Mouse (Mus musculus) brain, embryonic 14.5 days (tissue): ENCODE measurements around the gene Jund. TPM values are rescaled to one million over a fixed set of nuclear protein-coding genes. Genes with fewer than 3 reads are reported as not detected.

Experiments used
- DNase-seq: peaks from one replicate; pipeline ENCODE4 v3.0.0-alpha.2; 2011; ENCODE audit warnings: low read depth
- CTCF ChIP-seq: fragments of 200-500 bp; IDR thresholded peaks from 2 replicates; pipeline ENCODE4 v1.5.1; 2012; ENCODE audit warnings: inconsistent platforms, mild to moderate bottlenecking, moderate library complexity, borderline replicate concordance; ENCODE audit not compliant: insufficient read depth, insufficient read length; ENCODE audit errors: extremely low read depth
- POLR2A ChIP-seq: fragments of 200-500 bp; IDR thresholded peaks from 2 replicates; pipeline ENCODE4 v1.6.1; 2012; ENCODE audit warnings: mild to moderate bottlenecking, inconsistent platforms, borderline replicate concordance; ENCODE audit not compliant: poor library complexity, insufficient read depth, insufficient read length, severe bottlenecking; ENCODE audit errors: extremely low read depth
- polyA plus RNA-seq: library from polyadenylated mRNA; depleted of rRNA; stranded (reverse); fragments of >200 nt; gene quantifications from 2 replicates; pipeline ENCODE4 v1.2.3, GENCODE M21; 2012

The Jund gene
- polyA plus RNA-seq, 1 experiment = 291 TPM

DNA sequence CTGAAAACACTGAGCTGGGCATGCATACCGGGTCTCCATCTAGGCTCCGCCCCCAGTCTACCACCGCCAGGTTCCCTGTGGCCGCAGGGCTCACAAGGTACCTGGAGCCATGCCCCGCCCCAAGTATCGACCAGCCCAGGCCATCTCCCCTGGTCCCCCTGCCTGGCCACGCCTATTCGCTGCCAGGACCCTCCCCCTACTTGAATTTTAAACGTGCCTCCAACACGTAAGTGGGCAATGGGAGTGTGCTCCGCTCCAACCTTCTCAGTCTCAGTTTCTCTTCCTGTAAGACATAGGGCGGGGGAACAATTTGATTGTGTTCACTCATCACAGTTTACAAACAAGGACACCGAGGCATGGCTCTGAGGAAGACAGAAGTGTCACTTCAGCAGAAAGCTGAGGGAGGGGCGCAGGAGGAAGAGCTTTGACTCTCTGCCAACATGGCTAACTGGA is 38.5 kb upstream of the Jund start, which contains the start of gene Pgpep1:
Gene Pgpep1, minus strand, starts transcription at position 116 of the 453 bp plus-strand sequence.
- no peak for TF ChIP-seq POLR2A
- no peak for TF ChIP-seq CTCF
- peak; percentile 59 for DNase-seq

DNA sequence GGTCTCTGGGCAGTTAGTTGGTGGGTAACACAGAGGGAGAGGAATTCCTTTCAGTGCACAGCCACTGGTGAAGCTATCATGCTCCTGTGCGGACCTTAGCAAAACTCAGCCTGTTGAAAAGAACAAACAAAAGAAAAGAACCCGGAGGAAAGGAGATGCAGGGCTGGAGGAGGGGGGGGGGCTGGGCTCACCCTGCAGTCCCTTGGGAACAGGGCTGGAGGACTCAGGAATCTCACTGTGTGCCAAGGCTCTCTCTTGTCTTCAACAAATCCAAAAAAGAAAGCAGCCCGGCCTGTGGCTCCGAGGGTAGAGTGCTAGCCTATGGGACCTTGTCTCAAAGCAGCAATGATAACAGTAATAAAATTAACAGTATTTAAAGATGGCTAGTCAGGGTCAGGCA is 35.1 kb upstream of the Jund start:
- peak; percentile 53 for DNase-seq
- TF ChIP-seq CTCF (no peak), POLR2A (no peak)

DNA sequence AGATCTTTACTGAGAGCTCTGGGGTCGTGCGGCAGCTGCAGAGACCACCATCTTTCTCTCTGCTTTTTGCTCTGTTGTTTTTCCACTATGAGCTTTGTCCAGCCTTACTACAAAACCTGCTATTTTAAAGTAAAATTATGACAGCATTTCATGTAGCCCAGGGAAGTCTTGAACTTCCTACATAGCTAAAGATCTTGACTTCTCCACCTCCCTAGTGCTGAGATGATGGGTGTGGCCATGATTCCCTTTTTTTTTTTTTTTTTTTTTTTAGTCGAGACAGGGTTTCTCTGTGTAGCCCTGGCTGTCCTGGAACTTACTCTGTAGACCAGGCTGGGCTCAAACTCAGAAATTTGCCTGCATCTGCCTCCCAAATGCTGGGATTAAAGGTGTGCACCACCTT is 34.1 kb upstream of the Jund start:
- no peak for DNase-seq
- TF ChIP-seq POLR2A (no peak), CTCF (no peak)

DNA sequence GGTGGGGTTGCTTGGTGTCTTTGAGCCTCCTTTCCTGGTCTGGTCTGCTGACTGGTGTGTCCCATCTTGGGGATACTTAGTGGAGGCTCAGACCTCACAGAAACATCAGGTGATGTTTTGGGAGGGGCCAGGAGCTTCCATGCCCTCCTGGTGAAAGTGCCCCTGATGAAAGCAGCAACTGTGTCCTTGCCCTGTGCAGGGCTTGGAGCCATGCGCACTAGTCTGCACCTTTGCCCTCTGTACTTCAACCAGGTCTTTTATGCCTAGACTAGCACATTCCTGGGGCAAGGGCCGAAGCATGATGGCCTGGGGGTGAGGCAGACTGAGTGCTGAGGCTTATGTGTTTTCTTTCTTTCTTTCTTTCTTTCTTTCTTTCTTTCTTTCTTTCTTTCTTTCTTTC is 33.1 kb upstream of the Jund start:
- TF ChIP-seq POLR2A (no peak), CTCF (no peak)
- no peak for DNase-seq

DNA sequence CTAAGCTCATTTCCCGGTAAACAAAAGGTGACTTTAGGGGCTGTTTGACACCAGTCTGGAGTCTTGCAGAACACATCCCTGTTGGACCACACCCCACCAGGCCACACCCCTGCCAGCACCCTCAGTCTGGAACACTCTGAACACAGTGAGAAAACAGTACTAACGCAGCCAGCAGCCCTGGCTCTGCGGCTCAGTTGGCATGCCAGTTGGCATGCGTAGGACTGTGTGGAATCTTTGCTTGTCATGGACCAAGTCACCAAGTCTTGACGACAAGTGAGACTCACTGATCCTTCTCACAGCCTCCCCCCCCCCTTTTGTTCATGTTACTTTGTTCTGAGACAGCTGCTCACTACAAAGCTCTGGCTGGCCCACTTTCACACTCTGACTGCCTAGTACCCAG is 31.7 kb upstream of the Jund start:
- TF ChIP-seq POLR2A (no peak), CTCF (no peak)
- DNase-seq = peak; percentile 61

DNA sequence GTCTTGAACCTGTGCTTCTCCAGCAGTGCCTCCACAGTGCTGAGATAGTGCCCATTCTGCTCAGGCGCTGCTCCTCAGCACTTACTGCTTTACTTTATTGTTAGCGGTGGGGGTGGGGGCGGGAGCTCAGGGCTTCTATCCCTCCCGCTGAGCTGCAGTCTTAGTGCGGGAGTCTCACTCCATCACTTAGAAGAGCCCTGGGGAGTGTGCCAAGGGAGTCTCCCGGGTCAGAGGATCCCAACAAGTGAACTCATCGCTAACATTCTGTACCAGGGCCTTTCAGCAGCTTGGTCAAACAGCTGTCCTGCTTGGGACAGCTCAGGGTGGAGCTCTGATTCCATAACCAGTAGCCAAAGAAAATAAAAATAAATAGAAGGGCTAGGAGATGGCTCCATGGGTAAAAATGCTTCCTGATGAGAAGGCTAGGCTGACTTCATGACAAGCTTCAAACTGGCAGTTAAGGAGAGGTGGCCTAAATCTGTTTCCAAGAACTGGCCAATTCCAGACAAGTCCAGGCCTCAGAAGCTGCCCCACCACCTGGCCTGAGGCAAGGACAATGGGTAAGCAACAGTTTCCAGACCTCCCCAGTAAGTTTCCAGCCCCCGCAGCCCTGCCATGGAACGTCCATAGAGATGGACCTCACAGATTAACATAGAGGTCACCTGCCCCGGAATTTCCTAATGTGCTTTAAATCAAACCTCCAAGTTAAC is 27.0 kb upstream of the Jund start:
- DNase-seq = no peak
- TF ChIP-seq CTCF (no peak), POLR2A (no peak)

DNA sequence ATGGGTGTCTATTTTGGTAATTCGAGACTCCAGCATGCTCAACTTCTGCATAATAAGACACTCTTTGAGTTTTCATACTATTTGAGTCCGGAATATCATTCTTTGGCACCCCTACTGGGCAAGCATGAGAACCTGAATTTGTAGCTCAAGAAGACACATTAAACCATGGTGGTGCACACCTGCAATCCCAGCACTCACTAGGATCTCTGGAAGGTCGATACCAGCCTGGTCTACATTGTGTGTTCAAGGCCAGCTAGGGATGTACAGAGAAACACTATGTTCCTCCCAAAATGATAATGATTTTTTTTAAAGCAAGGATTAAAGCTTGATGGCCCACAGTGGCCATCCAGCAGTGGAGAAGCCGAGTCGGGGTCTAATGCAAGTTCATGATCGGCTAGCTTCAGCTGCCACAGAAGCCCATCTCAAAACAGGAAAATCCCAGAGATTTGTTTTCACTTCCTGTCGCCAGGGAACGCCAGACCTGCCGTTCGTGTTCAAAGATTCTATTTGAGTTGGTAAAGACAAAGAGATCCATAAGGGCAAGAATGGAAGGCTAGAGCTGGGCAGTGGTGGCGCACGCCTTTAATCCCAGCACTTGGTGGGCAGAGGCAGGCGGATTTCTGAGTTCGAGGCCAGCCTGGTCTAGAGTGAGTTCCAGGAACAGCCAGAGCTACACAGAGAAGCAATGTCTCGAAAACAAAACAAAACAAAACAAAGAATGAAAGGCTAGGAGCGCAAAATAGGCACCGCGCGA is 26.2 kb upstream of the Jund start:
- no peak for DNase-seq
- TF ChIP-seq POLR2A (no peak), CTCF (peak; percentile 2; the same call in 1 of the 2 replicates)

DNA sequence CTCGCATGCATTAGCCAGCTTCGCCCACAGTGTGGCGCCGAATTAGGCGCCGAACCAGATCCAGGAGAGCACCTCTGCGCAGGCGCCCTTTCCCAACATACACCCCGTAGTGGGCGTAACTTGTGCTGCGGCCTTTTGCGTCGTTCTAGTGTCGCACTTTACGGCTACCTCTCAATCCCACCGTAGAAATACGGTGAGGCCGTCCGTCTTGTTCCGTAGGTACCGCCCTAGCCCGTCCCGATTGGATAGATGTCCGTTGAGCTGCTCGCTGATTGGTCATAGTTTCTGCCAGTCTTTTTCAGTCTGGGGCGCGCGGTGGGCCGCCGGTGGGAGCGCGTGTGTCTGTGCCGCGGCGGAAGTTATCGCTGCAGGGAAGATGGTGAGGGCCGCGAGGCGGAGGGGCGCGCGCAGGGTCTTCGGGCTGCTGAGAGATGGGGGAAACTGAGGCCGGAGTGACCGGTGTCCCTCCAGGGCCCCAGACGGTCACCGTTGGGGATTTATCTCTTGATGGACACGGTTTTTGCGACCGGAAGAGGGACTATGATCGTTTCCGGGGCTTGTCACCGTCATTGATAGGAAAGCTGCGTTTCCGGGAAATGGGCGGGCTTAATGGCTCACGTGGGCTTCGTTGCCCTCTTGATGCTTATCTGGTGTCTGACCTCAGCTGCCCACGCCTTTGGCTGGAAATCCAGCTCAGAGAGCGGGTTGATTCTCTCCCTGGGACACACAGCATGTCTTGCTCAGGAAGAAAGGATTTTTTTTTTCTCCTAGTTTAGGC is 25.5 kb upstream of the Jund start, which contains the start of gene Lsm4:
Gene Lsm4, plus strand, starts transcription at position 170 of the 778 bp plus-strand sequence.
- peak; percentile 100 for DNase-seq
- TF ChIP-seq CTCF (peak; percentile 87), POLR2A (peak; percentile 66; the same call in 1 of the 2 replicates)

DNA sequence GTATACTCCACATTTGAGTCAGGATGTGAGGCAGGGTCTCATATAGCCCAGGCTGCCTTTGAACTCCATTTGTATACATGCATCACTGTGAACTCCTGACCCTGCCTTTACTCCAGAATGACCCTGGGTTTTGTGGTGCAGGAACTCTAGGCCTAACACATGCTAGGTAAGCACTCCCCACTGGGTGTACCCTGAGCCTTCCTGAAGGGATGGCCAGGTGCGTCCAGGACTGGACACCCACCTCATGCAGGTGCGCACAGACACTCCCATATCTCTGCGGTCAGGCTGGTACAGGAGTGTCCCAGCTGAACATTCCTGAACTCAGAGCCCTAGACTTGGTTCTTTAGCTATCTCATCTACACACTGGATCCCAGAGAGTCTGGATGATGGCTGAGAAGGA is 24.6 kb upstream of the Jund start:
- no peak for DNase-seq
- no peak for TF ChIP-seq CTCF
- TF ChIP-seq POLR2A = no peak

DNA sequence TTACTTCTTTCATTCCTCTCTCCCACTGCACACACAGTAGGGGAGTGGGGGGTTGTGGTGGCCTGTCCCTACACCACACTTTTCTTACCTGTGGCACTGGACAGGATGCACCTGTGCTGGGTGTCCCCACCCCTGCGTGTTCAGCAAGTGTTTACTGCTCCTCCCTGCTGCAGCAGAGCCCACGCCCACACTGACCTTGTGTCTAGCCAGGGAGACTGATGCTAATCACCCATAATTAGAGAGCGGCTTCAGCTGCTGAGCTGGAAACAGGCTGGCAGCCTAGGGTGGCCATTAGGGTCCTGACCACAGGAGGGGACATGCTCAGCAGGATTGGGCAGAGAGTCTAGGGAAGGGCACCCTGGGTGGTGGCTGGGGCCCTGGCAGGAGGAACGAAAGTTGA is 24.0 kb upstream of the Jund start:
- TF ChIP-seq POLR2A = no peak
- TF ChIP-seq CTCF = no peak
- no peak for DNase-seq

DNA sequence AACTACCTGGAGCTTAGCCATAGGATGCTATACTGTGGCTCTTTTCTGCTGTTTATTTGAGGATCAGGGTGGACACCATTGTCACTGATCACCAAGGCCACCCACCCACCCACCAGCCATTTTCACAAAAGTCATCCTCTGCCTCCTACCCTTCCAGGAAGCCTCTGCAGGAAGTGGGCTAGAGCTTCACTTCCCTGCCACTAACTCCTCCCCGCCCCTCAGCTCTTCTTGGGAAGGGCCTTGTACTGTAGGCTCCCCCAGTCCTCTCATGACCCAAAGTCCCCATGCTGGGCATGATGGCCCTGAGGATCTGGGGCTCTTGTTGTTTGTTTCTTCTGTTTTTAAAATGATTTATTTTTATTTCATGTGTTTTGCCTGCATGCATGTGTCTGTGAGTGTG is 23.4 kb upstream of the Jund start:
- TF ChIP-seq POLR2A (no peak), CTCF (no peak)
- no peak for DNase-seq
